Mouse (Mus musculus) heart, embryonic 10.5 days (tissue): ENCODE measurements around the gene Pih1d1. TPM values are rescaled to one million over a fixed set of nuclear protein-coding genes. Genes with fewer than 3 reads are reported as not detected.
"Not testable (repeated sequence)": the region's sequence is repeated elsewhere in the genome, so short reads cannot be mapped to it uniquely, and the experiment has no call there.

Experiments
- DNase-seq: peaks from one replicate; pipeline ENCODE4 v3.0.0-alpha.2; 2017; ENCODE audit warnings: low spot score
- H3K27ac ChIP-seq: fragments of 300-500 bp; sonication (generic); 2 replicates; pipeline ENCODE4 v1.5.1; 2016; ENCODE audit warnings: mild to moderate bottlenecking
- H3K27me3 ChIP-seq: fragments of 300-500 bp; sonication (generic); 2 replicates; pipeline ENCODE4 v1.6.1; 2016; ENCODE audit warnings: mild to moderate bottlenecking; ENCODE audit not compliant: poor library complexity, insufficient read depth, severe bottlenecking
- H3K36me3 ChIP-seq: fragments of 300-500 bp; sonication (generic); 2 replicates; pipeline ENCODE4 v1.6.1; 2016; ENCODE audit warnings: mild to moderate bottlenecking, moderate library complexity
- H3K4me1 ChIP-seq: fragments of 300-500 bp; sonication (generic); 2 replicates; pipeline ENCODE4 v1.6.1; 2016; ENCODE audit warnings: mild to moderate bottlenecking
- H3K4me3 ChIP-seq: fragments of 300-500 bp; sonication (generic); 2 replicates; pipeline ENCODE4 v1.5.1; 2016; ENCODE audit warnings: mild to moderate bottlenecking, moderate library complexity
- H3K9me3 ChIP-seq: fragments of 300-500 bp; sonication (generic); 2 replicates; pipeline ENCODE4 v1.6.1; 2016; ENCODE audit warnings: mild to moderate bottlenecking, moderate library complexity
- WGBS: fragments of 180-500 bp; shearing (Covaris S2); methylation state at CpG from one replicate; pipeline ENCODE4 v1.1.7; 2016; 5-methylcytosine and 5-hydroxymethylcytosine counted together
- polyA plus RNA-seq: library from polyadenylated mRNA; unstranded; fragments of >200 nt; fragmentation: Nextera tagmentation; extraction: Ambion mirVana; gene quantifications from 2 replicates; pipeline ENCODE4 v1.2.1, GENCODE M21; 2016

Pih1d1 gene
- polyA plus RNA-seq, 1 experiment from 2014 or later = 102 TPM

GRCm38 (mm10) chr7:45141914-45142313 is 12.2 kb upstream of the Pih1d1 start:
- H3K4me1 ChIP-seq = 0 out of 2 replicates have a peak, but pooled peaks cover 9% of the 10 kb centered on the region
- no peak overlapping the region for H3K27ac ChIP-seq
- H3K27me3 ChIP-seq = peaks cover 5% of the 10 kb centered on the region; the same call in 1 of the 2 replicates
- no peaks in the 10 kb centered on the region for H3K9me3 ChIP-seq
- WGBS = 87% methylated on average over 5 of the region's 5 CpGs
- DNase-seq = no peak
- H3K36me3 ChIP-seq = peaks cover 54% of the 10 kb centered on the region
- no peak overlapping the region for H3K4me3 ChIP-seq

- Histone ChIP-seq H3K4me3 (no peak overlapping the region), H3K27me3 (no peaks in the 10 kb centered on the region), H3K27ac (no peak overlapping the region), H3K9me3 (no peaks in the 10 kb centered on the region), H3K36me3 (peaks cover 67% of the 10 kb centered on the region), H3K4me1 (peaks cover 22% of the 10 kb centered on the region; the same call in 1 of the 2 replicates)
- 88% methylated on average over 13 of the region's 13 CpGs for WGBS
- DNase-seq = no peak
These were observed 9.5 kb upstream of the Pih1d1 start for GRCm38 (mm10) chr7:45144368-45145174.

GRCm38 (mm10) chr7:45145460-45145859 is 8.6 kb upstream of the Pih1d1 start:
- Histone ChIP-seq H3K9me3 (no peaks in the 10 kb centered on the region), H3K36me3 (peaks cover 67% of the 10 kb centered on the region), H3K4me3 (no peak overlapping the region), H3K4me1 (peaks cover 20% of the 10 kb centered on the region; the same call in 1 of the 2 replicates), H3K27me3 (no peaks in the 10 kb centered on the region), H3K27ac (no peak overlapping the region)
- 93% methylated on average over 8 of the region's 8 CpGs for WGBS
- DNase-seq = no peak

GRCm38 (mm10) chr7:45147267-45147666 is 6.8 kb upstream of the Pih1d1 start:
- no peak overlapping the region for H3K4me3 ChIP-seq
- no peak for DNase-seq
- peaks cover 23% of the 10 kb centered on the region; the same call in 1 of the 2 replicates for H3K4me1 ChIP-seq
- peaks cover 57% of the 10 kb centered on the region for H3K36me3 ChIP-seq
- no peaks in the 10 kb centered on the region for H3K9me3 ChIP-seq
- 87% methylated on average over 11 of the region's 11 CpGs for WGBS
- H3K27ac ChIP-seq = no peak overlapping the region
- no peaks in the 10 kb centered on the region for H3K27me3 ChIP-seq

- H3K36me3 ChIP-seq = peaks cover 51% of the 10 kb centered on the region
- DNase-seq = no peak
- H3K4me3 ChIP-seq = no peak overlapping the region
- 74% methylated on average over 11 of the region's 11 CpGs for WGBS
- H3K27me3 ChIP-seq = no peaks in the 10 kb centered on the region
- H3K27ac ChIP-seq = 0 out of 2 replicates have a peak overlapping the region, but pooled peaks have one; percentile 62
- H3K4me1 ChIP-seq = peaks cover 23% of the 10 kb centered on the region; the same call in 1 of the 2 replicates
- H3K9me3 ChIP-seq = no peaks in the 10 kb centered on the region
These were observed 6.2 kb upstream of the Pih1d1 start for GRCm38 (mm10) chr7:45147899-45148298.

GRCm38 (mm10) chr7:45148534-45149098 is 5.5 kb upstream of the Pih1d1 start:
- Histone ChIP-seq H3K4me1 (peaks cover 25% of the 10 kb centered on the region; the same call in 1 of the 2 replicates), H3K36me3 (peaks cover 44% of the 10 kb centered on the region), H3K9me3 (no peaks in the 10 kb centered on the region), H3K4me3 (no peak overlapping the region), H3K27me3 (no peaks in the 10 kb centered on the region), H3K27ac (peak overlapping the region; percentile 62)
- WGBS = 37% methylated on average over 4 of the region's 4 CpGs
- DNase-seq = no peak

- no peak for DNase-seq
- H3K4me3 ChIP-seq = no peak overlapping the region
- H3K4me1 ChIP-seq = peaks cover 27% of the 10 kb centered on the region; the same call in 1 of the 2 replicates
- no peaks in the 10 kb centered on the region for H3K9me3 ChIP-seq
- H3K27ac ChIP-seq = no peak overlapping the region; the same call in 1 of the 2 replicates
- H3K36me3 ChIP-seq = peaks cover 36% of the 10 kb centered on the region
- 60% methylated on average over 6 of the region's 6 CpGs for WGBS
- H3K27me3 ChIP-seq = no peaks in the 10 kb centered on the region
These were observed 4.6 kb upstream of the Pih1d1 start for GRCm38 (mm10) chr7:45149545-45149944.

GRCm38 (mm10) chr7:45150321-45150720 is 3.8 kb upstream of the Pih1d1 start:
- peak overlapping the region; percentile 63 for H3K27ac ChIP-seq
- no peak for DNase-seq
- peaks cover 29% of the 10 kb centered on the region for H3K36me3 ChIP-seq
- H3K27me3 ChIP-seq = no peaks in the 10 kb centered on the region
- 59% methylated on average over 4 of the region's 4 CpGs for WGBS
- no peak overlapping the region for H3K4me3 ChIP-seq
- H3K9me3 ChIP-seq = no peaks in the 10 kb centered on the region
- H3K4me1 ChIP-seq = peaks cover 33% of the 10 kb centered on the region

GRCm38 (mm10) chr7:45151303-45151702 is 2.8 kb upstream of the Pih1d1 start:
- Histone ChIP-seq H3K27me3 (no peaks in the 10 kb centered on the region), H3K27ac (no peak overlapping the region), H3K4me3 (no peak overlapping the region), H3K4me1 (peaks cover 33% of the 10 kb centered on the region), H3K36me3 (peaks cover 19% of the 10 kb centered on the region), H3K9me3 (no peaks in the 10 kb centered on the region)
- 68% methylated on average over 11 of the region's 11 CpGs for WGBS
- DNase-seq = no peak

GRCm38 (mm10) chr7:45153052-45153451 is 1.1 kb upstream of the Pih1d1 start:
- WGBS = 87% methylated on average over 2 of the region's 2 CpGs
- H3K27me3 ChIP-seq, DNase-seq, H3K9me3 ChIP-seq: not testable (repeated sequence)
- peak overlapping the region; percentile 77; the same call in 1 of the 2 replicates for H3K4me3 ChIP-seq
- H3K36me3 ChIP-seq = peaks cover 13% of the 10 kb centered on the region
- H3K4me1 ChIP-seq = peaks cover 30% of the 10 kb centered on the region
- peak overlapping the region; percentile 96; the same call in 1 of the 2 replicates for H3K27ac ChIP-seq

- H3K4me1 ChIP-seq = peaks cover 24% of the 10 kb centered on the region
- H3K27me3 ChIP-seq = no peaks in the 10 kb centered on the region
- WGBS = 6% methylated on average over 5 of the region's 5 CpGs
- H3K4me3 ChIP-seq = peak overlapping the region; percentile 77
- no peaks in the 10 kb centered on the region for H3K9me3 ChIP-seq
- peaks cover 14% of the 10 kb centered on the region for H3K36me3 ChIP-seq
- peak overlapping the region; percentile 96 for H3K27ac ChIP-seq
- DNase-seq = no peak
These were observed 517 bp upstream of the Pih1d1 start for GRCm38 (mm10) chr7:45153586-45153985.

GRCm38 (mm10) chr7:45154993-45155514 is 951 bp downstream of the Pih1d1 start:
- Histone ChIP-seq H3K4me3 (peak overlapping the region; percentile 77), H3K9me3 (no peaks in the 10 kb centered on the region), H3K27ac (peak overlapping the region; percentile 96), H3K36me3 (peaks cover 27% of the 10 kb centered on the region), H3K27me3 (no peaks in the 10 kb centered on the region), H3K4me1 (peaks cover 16% of the 10 kb centered on the region)
- WGBS = 74% methylated on average over 12 of the region's 12 CpGs
- DNase-seq = no peak

- peaks cover 29% of the 10 kb centered on the region for H3K36me3 ChIP-seq
- DNase-seq = no peak
- no peaks in the 10 kb centered on the region for H3K9me3 ChIP-seq
- WGBS = 82% methylated on average over 9 of the region's 9 CpGs
- H3K27ac ChIP-seq = no peak overlapping the region
- H3K4me1 ChIP-seq = peaks cover 14% of the 10 kb centered on the region
- no peak overlapping the region for H3K4me3 ChIP-seq
- H3K27me3 ChIP-seq = no peaks in the 10 kb centered on the region
These were observed 1.5 kb downstream of the Pih1d1 start for GRCm38 (mm10) chr7:45155590-45155989.
